Mouse (Mus musculus): ENCODE results near the gene Prss57.

GRCm38 (mm10) chr10:79807826-79808225 is 17.1 kb upstream of the Prss57 start:
- no peak for TF ChIP-seq CTCF (IDR thresholded peaks at IDR 0.05; ENCODE audit: borderline replicate concordance, control insufficient read depth, extremely low read depth, insufficient read depth, low read length, poor library complexity)
- no peak for TF ChIP-seq POLR2A (IDR thresholded peaks at IDR 0.05; ENCODE audit: control insufficient read depth, extremely low read depth, insufficient read depth, low read length, poor library complexity)

Data from thymus, adult 2 months (tissue).